Mouse (Mus musculus): ENCODE measurements around the gene Cdh13.

The Cdh13 gene

GRCm38 (mm10) chr8:118306957-118307356 is 23.4 kb downstream of the Cdh13 start:
- DNase-seq (ENCODE audit: low read depth, low spot score): no peak

GRCm38 (mm10) chr8:118309106-118309505 is 25.6 kb downstream of the Cdh13 start:
- DNase-seq (ENCODE audit: low read depth, low spot score): no peak

- no peak for DNase-seq (ENCODE audit: low read depth, low spot score)
Observed at GRCm38 (mm10) chr8:118313426-118314187, 30.1 kb downstream of the Cdh13 start.

- DNase-seq (ENCODE audit: low read depth, low spot score): no peak
Observed at GRCm38 (mm10) chr8:118314188-118314563, 30.6 kb downstream of the Cdh13 start.

- DNase-seq (ENCODE audit: low read depth, low spot score): no peak
Observed at GRCm38 (mm10) chr8:118314932-118315331, 31.4 kb downstream of the Cdh13 start.

GRCm38 (mm10) chr8:118316440-118316839 is 32.9 kb downstream of the Cdh13 start:
- DNase-seq (ENCODE audit: low read depth, low spot score): no peak

- DNase-seq (ENCODE audit: low read depth, low spot score): no peak
Observed at GRCm38 (mm10) chr8:118320566-118320965, 37.0 kb downstream of the Cdh13 start.

- DNase-seq (ENCODE audit: low read depth, low spot score): no peak
Observed at GRCm38 (mm10) chr8:118323421-118323820, 39.9 kb downstream of the Cdh13 start.

GRCm38 (mm10) chr8:118334933-118335332 is 51.4 kb downstream of the Cdh13 start:
- DNase-seq (ENCODE audit: low read depth, low spot score): peak; percentile 71

- DNase-seq (ENCODE audit: low read depth, low spot score): no peak
Observed at GRCm38 (mm10) chr8:118339711-118340110, 56.2 kb downstream of the Cdh13 start.

GRCm38 (mm10) chr8:118343267-118343666 is 59.7 kb downstream of the Cdh13 start:
- DNase-seq (ENCODE audit: low read depth, low spot score): no peak

GRCm38 (mm10) chr8:118348710-118349489 is 65.4 kb downstream of the Cdh13 start:
- no peak for DNase-seq (ENCODE audit: low read depth, low spot score)

GRCm38 (mm10) chr8:118350136-118350535 is 66.6 kb downstream of the Cdh13 start:
- DNase-seq (ENCODE audit: low read depth, low spot score): no peak

GRCm38 (mm10) chr8:118353022-118353421 is 69.5 kb downstream of the Cdh13 start:
- no peak for DNase-seq (ENCODE audit: low read depth, low spot score)

GRCm38 (mm10) chr8:118357067-118357466 is 73.5 kb downstream of the Cdh13 start:
- no peak for DNase-seq (ENCODE audit: low read depth, low spot score)

GRCm38 (mm10) chr8:118357596-118357995 is 74.1 kb downstream of the Cdh13 start:
- no peak for DNase-seq (ENCODE audit: low read depth, low spot score)

- no peak for DNase-seq (ENCODE audit: low read depth, low spot score)
Observed at GRCm38 (mm10) chr8:118363781-118364180, 80.2 kb downstream of the Cdh13 start.

GRCm38 (mm10) chr8:118373092-118373491 is 89.6 kb downstream of the Cdh13 start:
- no peak for DNase-seq (ENCODE audit: low read depth, low spot score)

GRCm38 (mm10) chr8:118374738-118375137 is 91.2 kb downstream of the Cdh13 start:
- DNase-seq (ENCODE audit: low read depth, low spot score): no peak

- DNase-seq (ENCODE audit: low read depth, low spot score): no peak
Observed at GRCm38 (mm10) chr8:118376791-118377190, 93.3 kb downstream of the Cdh13 start.

- DNase-seq (ENCODE audit: low read depth, low spot score): no peak
Observed at GRCm38 (mm10) chr8:118378985-118379384, 95.5 kb downstream of the Cdh13 start.

- no peak for DNase-seq (ENCODE audit: low read depth, low spot score)
Observed at GRCm38 (mm10) chr8:118379657-118380056, 96.1 kb downstream of the Cdh13 start.

- peak; percentile 29 for DNase-seq (ENCODE audit: low read depth, low spot score)
Observed at GRCm38 (mm10) chr8:118380058-118380457, 96.5 kb downstream of the Cdh13 start.
